Mouse (Mus musculus): ENCODE results near the gene Adora2b. TPM values are rescaled to one million over a fixed set of nuclear protein-coding genes. Genes with fewer than 3 reads are reported as not detected.
"Not testable (repeated sequence)": the region's sequence is repeated elsewhere in the genome, so short reads cannot be mapped to it uniquely, and the experiment has no call there.

Adora2b gene
- polyA plus RNA-seq, 1 experiment from 2014 or later, result 5.1 TPM

DNA sequence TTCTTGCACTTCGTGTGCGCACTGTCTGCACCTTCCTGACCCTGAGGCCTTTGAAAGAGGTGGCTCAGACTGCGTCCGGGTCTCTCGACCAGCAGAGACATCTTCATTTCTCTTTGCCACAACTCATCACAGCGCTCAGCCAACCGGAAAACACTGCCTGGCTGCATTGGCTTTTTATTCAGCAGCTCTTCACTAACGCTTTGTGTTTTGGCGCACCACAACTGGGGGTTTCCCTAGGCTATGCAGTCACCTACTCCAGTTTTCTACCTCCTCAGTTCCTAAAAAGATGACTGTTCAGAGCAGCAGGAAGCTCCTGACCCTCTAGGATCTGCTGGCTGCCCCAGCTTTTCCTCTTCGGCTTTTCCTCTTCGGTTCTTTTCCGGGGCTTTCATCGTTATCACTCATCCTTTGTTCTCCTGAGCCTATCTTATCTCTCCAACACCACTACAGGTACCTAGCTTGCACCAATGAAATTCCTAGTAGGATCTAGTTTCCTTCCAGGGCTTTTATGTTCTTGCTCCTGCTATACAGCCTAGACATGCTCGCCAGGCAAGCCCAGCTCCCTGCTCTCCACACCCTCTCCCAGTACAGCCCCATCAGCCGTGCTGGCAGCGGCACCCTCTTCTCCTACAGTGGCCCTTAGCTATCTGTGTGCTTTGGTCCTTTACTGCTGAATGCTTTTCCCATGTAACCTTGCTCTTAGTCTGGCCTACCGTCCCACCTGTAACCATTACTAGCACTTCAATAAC lies 17.9 kb downstream of the Adora2b start:
- Histone ChIP-seq H3K4me2 (replicated peaks) (0 out of 2 replicates have a peak overlapping the region, but pooled peaks have one; percentile 7), H3K36me3 (no peaks in the 10 kb centered on the region), H3K27me3 (no peaks in the 10 kb centered on the region), H3K4me1 (peaks cover 28% of the 10 kb centered on the region), H3K9me3 (replicated peaks) (no peaks in the 10 kb centered on the region), H3K4me3 (no peak overlapping the region), H3K9ac (no peak overlapping the region), H3K27ac (peak overlapping the region; percentile 56; the same call in 1 of the 2 replicates)
- ATAC-seq (ENCODE audit: low FRiP score), result no peak
- 52% methylated on average over 17 of the region's 17 CpGs for WGBS

DNA sequence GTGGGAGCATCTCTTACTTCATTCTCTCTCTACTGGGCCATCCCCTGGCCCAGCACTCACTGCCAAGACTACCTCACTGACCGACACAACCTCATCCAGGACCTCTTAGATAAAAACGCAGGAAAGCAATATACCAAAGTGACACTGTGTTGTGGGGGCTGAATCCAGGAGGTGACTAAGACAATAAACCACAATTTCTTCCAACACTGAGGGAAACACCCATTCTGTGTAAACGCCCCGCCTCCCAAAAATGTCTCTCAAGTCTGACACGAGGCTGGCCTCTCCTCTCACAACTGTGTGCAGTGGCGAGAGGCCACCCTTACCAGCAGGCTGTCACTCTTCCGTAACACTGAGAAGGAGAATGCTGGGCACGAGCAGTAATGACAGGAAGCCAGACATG lies 19.6 kb downstream of the Adora2b start:
- Histone ChIP-seq H3K9me3 (replicated peaks) (no peaks in the 10 kb centered on the region), H3K4me2 (replicated peaks) (no peak overlapping the region), H3K4me3 (no peak overlapping the region), H3K27ac (no peak overlapping the region), H3K4me1 (peaks cover 26% of the 10 kb centered on the region), H3K36me3 (no peaks in the 10 kb centered on the region), H3K27me3 (no peaks in the 10 kb centered on the region), H3K9ac (no peak overlapping the region)
- WGBS, result 75% methylated on average over 8 of the region's 8 CpGs
- ATAC-seq (ENCODE audit: low FRiP score), result no peak

DNA sequence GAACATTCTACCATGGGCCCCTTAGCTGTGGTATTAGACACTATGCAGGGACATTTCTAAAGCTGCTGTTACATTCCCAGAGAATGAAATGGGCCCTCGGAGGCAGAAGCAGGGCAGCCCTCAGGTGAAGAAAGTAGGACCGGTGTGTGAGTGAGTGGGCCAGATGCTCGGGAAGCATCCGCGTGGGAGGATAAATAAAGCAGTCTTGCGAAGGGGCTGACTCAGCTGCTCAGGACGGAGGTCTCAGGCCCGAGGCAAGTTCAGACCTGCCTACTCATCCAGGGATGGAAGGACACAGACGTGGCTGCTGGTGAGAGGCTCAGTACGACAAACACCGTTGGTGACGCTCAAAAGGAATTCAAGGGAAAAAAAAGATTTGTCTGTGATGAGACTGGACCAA lies 20.3 kb downstream of the Adora2b start:
- H3K27me3 ChIP-seq, result no peaks in the 10 kb centered on the region
- no peaks in the 10 kb centered on the region for H3K36me3 ChIP-seq
- H3K4me2 ChIP-seq (replicated peaks), result no peak overlapping the region
- 77% methylated on average over 12 of the region's 12 CpGs for WGBS
- H3K4me3 ChIP-seq, result no peak overlapping the region
- peaks cover 23% of the 10 kb centered on the region for H3K4me1 ChIP-seq
- no peak overlapping the region for H3K9ac ChIP-seq
- no peak for ATAC-seq (ENCODE audit: low FRiP score)
- no peaks in the 10 kb centered on the region for H3K9me3 ChIP-seq (replicated peaks)
- no peak overlapping the region for H3K27ac ChIP-seq

DNA sequence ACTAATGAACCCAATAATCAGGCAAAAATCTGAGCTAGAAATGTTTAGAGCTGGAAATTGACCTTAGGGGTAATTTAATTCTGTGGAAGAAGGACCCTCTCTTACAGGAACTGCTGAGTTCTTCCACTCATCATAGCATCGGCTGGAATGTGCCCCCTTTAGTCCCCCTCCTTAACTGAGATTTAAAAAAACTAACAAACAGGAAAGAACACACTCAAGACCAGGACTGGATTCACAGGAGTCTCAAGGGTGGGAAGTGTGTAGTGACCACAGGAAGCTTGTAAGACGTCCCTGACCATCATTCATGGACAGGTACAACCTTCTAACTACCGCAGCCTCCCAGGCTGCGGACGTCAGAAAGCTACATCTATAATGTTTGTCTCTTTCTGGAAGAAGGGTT lies 22.1 kb downstream of the Adora2b start:
- Histone ChIP-seq H3K9me3 (replicated peaks) (no peaks in the 10 kb centered on the region), H3K4me3 (no peak overlapping the region), H3K27ac (no peak overlapping the region), H3K27me3 (no peaks in the 10 kb centered on the region), H3K9ac (no peak overlapping the region), H3K4me1 (peaks cover 16% of the 10 kb centered on the region), H3K4me2 (replicated peaks) (no peak overlapping the region), H3K36me3 (no peaks in the 10 kb centered on the region)
- WGBS, result 60% methylated on average over 5 of the region's 5 CpGs
- no peak for ATAC-seq (ENCODE audit: low FRiP score)

DNA sequence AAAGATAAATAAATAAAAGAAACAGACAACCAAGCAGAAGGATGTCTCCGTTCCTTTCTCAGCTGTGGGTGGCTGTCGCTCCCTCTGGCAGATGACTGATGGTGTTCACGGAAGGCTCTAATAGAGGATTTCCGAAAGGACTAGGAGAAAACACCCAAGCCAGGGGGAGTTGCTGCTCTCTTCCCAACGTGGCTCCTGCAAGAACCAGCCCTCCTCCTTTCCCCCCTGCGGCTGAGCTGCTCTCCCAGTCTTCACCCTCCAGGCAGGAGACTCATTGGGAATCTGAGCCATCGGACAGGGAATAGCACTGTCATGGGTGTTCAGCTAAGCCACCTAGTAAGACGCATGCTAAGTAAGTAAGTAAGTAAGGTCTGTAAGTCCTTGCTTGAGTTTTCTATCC lies 28.3 kb downstream of the Adora2b start:
- Histone ChIP-seq H3K9ac (no peak overlapping the region), H3K27ac (no peak overlapping the region), H3K4me3 (no peak overlapping the region), H3K36me3 (no peaks in the 10 kb centered on the region), H3K27me3 (no peaks in the 10 kb centered on the region), H3K9me3 (replicated peaks) (no peaks in the 10 kb centered on the region), H3K4me1 (no peaks in the 10 kb centered on the region; the same call in 1 of the 2 replicates), H3K4me2 (replicated peaks) (no peak overlapping the region)
- no peak for ATAC-seq (ENCODE audit: low FRiP score)
- WGBS, result 49% methylated on average over 8 of the region's 8 CpGs

DNA sequence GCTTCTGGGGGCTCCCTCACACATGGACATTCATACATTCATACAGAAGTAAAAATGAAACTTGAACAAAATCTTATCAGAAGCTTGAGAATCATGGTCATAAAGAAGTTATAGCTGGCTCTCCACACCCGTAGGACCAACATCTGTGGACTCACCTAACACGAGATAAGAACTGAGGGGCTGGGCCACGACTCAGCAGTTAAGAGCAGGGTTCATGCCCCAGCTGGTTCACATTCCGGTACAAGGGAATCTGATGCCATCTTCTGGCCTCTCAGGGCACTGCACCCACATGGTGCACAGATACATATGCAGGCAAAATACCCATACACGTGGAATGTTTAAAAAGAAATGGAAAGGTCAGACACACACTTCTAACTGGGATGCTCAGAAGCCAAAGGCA lies 29.2 kb downstream of the Adora2b start:
- Histone ChIP-seq H3K36me3 (0 out of 2 replicates have a peak, but pooled peaks cover under 1% of the 10 kb centered on the region), H3K27ac (no peak overlapping the region)
- ATAC-seq (ENCODE audit: low FRiP score), result no peak

DNA sequence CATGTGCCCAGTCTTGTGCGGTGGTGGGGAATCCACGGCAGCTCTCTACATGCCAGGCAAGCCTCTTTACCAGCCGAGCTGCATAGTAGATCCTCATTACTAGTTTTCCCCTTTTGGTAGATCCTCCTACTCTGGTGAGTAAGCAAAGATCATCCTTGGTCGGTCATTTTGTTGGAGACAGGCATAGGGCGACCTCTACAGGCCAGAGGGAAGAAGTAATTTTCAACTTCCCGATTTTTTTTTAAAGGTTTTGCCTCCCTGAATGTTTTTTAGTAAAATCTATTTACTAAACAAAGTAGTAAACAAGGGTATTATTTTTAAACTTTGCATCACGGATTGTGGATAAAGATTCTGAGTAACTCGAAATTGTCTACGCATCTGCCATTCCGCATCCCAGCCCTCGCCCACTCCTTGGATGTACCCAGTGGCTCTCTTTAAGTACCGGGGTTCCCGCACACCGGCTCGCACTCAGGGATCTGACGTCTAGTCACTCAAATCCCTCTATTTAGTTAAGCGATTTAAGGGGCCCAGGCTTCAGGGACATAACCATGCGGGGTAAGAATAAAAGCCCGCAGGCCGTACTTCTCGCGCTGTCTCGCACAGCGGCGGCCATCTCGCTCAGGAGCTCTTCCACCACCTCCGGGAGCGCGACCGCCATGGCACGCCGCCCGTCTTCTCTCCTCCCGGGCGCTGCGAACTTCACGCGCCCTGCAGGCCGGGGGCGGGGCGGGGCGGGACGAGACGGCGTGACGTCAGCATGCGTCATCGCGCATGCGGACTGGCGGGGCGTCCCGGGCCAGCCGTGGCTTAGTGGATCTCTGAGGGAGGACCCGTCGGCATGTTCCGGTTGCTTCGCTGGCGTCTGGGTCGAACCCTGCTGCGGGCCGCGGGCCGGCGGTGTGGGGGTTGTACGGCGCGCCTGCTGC lies 32.2 kb downstream of the Adora2b start, which contains the start of the genes Zswim7 and Ttc19:
Zswim7 (minus strand) TSS at position 701 of the 926 bp plus-strand sequence.
Ttc19 (plus strand) TSS at position 799 of the 926 bp plus-strand sequence.
- H3K4me3 ChIP-seq, result peak within 1 kb of the TSS; percentile 91
- WGBS, result under 1% methylated on average over 56 of the region's 68 CpGs
- H3K9ac ChIP-seq, result peak within 1 kb of the TSS; percentile 87
- peak; percentile 97 for ATAC-seq (ENCODE audit: low FRiP score)
- H3K9me3 ChIP-seq (replicated peaks), result no peaks in the 10 kb centered on the region
- no peaks in the 10 kb centered on the region for H3K27me3 ChIP-seq
- H3K4me1 ChIP-seq, result no peaks in the 10 kb centered on the region; the same call in 1 of the 2 replicates
- H3K4me2 ChIP-seq (replicated peaks), result peak within 1 kb of the TSS; percentile 69
- peaks cover 17% of the 10 kb centered on the region for H3K36me3 ChIP-seq
- H3K27ac ChIP-seq, result peak within 1 kb of the TSS; percentile 87

More for the DNA sequence above, 29.2 kb downstream of the Adora2b start:
- Histone ChIP-seq H3K9me3 (replicated peaks) (no peaks in the 10 kb centered on the region), H3K4me1 (no peaks in the 10 kb centered on the region; the same call in 1 of the 2 replicates), H3K27me3 (no peaks in the 10 kb centered on the region), H3K4me3 (no peak overlapping the region), H3K4me2 (replicated peaks) (no peak overlapping the region), H3K9ac (no peak overlapping the region)
- WGBS, result 24% methylated on average over 5 of the region's 5 CpGs

DNA sequence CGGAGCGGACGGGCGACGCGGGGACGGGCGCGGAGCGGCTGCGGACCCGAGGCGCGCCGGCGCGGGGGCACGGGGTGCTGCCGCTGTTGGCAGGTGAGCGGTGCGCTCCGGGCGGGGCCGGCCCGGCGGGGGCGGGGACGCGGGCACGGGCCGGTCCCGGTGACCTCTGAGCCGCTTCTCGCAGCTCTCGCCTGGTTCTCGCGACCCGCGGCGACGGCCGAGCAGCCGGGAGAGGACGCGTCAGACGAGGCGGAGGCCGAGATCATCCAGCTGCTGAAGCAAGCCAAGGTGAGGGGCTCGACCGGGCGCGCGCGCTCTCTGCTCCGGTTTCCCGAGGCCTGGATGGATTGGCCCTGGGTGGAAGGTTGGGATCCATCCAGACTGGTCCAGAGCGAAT lies 32.8 kb downstream of the Adora2b start:
- Histone ChIP-seq H3K9me3 (replicated peaks) (no peaks in the 10 kb centered on the region), H3K27ac (peak overlapping the region; percentile 87), H3K27me3 (no peaks in the 10 kb centered on the region), H3K4me1 (no peaks in the 10 kb centered on the region; the same call in 1 of the 2 replicates), H3K9ac (peak overlapping the region; percentile 87), H3K36me3 (peaks cover 23% of the 10 kb centered on the region), H3K4me3 (peak overlapping the region; percentile 91), H3K4me2 (replicated peaks) (peak overlapping the region; percentile 69)
- 2% methylated on average over 37 of the region's 57 CpGs for whole genome bisulfite sequencing
- peak; percentile 75 for ATAC-seq (ENCODE audit: low FRiP score)

DNA sequence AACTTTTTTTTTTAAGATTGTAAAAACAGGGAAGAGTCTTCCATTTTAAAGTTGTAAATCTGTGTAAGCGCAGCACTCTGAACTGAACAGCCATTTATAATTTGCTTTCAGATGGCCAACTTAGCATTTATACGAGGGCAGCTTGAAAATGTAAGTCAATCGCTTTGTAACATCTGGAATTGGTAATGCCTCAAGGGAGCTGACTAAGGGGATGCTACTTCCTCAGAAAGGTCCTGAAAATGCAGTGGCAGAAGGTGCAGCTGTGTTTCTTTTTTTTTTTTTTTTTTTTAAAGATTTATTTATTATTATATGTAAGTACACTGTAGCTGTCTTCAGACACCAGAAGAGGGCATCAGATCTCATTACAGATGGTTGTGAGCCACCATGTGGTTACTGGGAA lies 35.2 kb downstream of the Adora2b start:
- H3K9ac ChIP-seq; ATAC-seq (ENCODE audit: low FRiP score); H3K4me2 ChIP-seq (replicated peaks); H3K27me3 ChIP-seq; H3K9me3 ChIP-seq (replicated peaks); H3K4me1 ChIP-seq; H3K4me3 ChIP-seq; H3K27ac ChIP-seq: not testable (repeated sequence)
- H3K36me3 ChIP-seq, result peaks cover 41% of the 10 kb centered on the region
- 90% methylated on average over 3 of the region's 3 CpGs for WGBS

DNA sequence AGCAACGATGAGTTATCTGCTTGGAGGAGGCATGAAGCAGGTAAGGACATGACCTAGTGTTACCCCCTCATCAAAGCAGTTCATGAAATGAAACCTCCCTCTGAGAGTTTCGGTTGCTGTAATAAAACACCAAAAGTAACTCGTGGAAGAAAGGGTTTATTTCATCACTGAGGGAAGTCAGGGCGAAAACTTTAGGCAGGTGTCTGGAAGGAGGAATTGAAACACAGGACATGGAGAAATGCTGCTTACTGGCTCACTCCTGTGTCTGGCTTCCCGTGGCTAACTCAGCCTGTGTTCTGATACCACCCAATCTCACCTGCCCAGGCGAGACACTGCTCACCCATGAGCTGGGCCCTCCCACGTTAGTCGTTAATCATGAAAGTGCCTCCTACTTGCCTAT lies 36.2 kb downstream of the Adora2b start:
- Histone ChIP-seq H3K4me1 (no peaks in the 10 kb centered on the region; the same call in 1 of the 2 replicates), H3K27ac (no peak overlapping the region), H3K27me3 (no peaks in the 10 kb centered on the region), H3K36me3 (peaks cover 48% of the 10 kb centered on the region), H3K9me3 (replicated peaks) (no peaks in the 10 kb centered on the region), H3K4me2 (replicated peaks) (no peak overlapping the region), H3K9ac (no peak overlapping the region), H3K4me3 (no peak overlapping the region)
- ATAC-seq (ENCODE audit: low FRiP score), result no peak
- 89% methylated on average over 8 of the region's 8 CpGs for WGBS

DNA sequence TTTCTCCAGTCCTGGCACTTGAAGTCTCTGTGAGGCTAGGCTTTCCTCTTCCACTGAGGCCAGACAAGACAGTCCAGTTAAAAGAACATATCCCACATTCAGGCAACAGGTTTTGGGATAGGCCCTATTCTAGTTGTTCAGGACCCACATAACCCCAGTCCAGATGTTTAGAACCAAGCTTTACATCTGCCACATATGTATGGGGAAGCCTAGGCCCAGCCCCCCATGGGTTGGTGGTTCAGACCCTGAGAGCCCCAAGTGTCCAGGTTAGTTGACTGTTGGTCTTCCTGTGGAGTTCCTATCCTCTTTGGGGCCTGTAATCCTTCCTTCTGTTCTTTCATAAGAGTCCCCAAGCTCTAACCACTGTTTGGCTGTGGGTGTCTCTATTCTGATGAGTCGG lies 38.9 kb downstream of the Adora2b start:
- Histone ChIP-seq H3K27me3 (no peaks in the 10 kb centered on the region), H3K27ac (no peak overlapping the region), H3K4me1 (no peaks in the 10 kb centered on the region), H3K9ac (no peak overlapping the region), H3K4me2 (replicated peaks) (no peak overlapping the region), H3K9me3 (replicated peaks) (no peaks in the 10 kb centered on the region), H3K36me3 (peaks cover 56% of the 10 kb centered on the region), H3K4me3 (no peak overlapping the region)
- WGBS, result 87% methylated on average over 1 of the region's 1 CpGs
- ATAC-seq (ENCODE audit: low FRiP score), result no peak

DNA sequence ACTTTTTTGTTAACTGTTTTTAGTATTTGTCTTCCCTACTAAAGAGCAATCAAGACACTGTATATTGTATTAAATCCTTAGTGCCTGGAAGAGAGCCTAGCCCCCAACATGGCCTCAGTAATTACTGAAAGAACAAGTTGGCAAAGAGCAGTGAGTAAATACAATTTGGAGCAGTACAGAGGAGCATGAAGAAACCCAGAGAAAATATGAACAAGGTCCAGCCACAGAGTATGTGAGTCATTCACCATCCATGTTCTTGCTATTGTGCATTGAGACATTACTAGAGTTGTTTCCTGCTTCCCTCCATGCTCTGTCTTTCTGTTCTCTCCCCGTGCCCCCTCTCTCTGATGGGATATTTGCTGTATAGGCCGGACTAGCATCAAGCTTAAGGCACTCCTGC lies 45.3 kb downstream of the Adora2b start:
- H3K9me3 ChIP-seq (replicated peaks), result no peaks in the 10 kb centered on the region
- no peaks in the 10 kb centered on the region for H3K27me3 ChIP-seq
- WGBS, result 93% methylated on average over 2 of the region's 2 CpGs
- H3K4me1 ChIP-seq, result peaks cover 5% of the 10 kb centered on the region; the same call in 1 of the 2 replicates
- no peak overlapping the region for H3K4me2 ChIP-seq (replicated peaks)
- H3K27ac ChIP-seq, result no peak overlapping the region
- H3K36me3 ChIP-seq, result peaks cover 46% of the 10 kb centered on the region
- no peak overlapping the region for H3K4me3 ChIP-seq
- no peak overlapping the region for H3K9ac ChIP-seq
- ATAC-seq (ENCODE audit: low FRiP score), result no peak
